Mouse (Mus musculus) limb, embryonic 14.5 days (tissue): ENCODE measurements around the gene Cep152. TPM values are rescaled to one million over a fixed set of nuclear protein-coding genes. Genes with fewer than 3 reads are reported as not detected.

Experiments used
- ATAC-seq: fragments of 200-750 bp; cut with Nextera tagmentation; 2 replicates; pipeline ENCODE4 v1.8.0; 2017; ENCODE audit warnings: low read depth, moderate number of reproducible peaks, moderate TSS enrichment; ENCODE audit not compliant: low FRiP score
- DNase-seq: peaks from one replicate; pipeline ENCODE4 v3.0.0-alpha.2; 2015; ENCODE audit warnings: low spot score
- H3K27ac ChIP-seq: fragments of 300-500 bp; sonication (generic); replicated peaks from 2 replicates; pipeline ENCODE4 v1.5.1; 2014; ENCODE audit warnings: low read depth, mild to moderate bottlenecking, low read length, moderate library complexity, mixed read lengths
- H3K27me3 ChIP-seq: fragments of 300-500 bp; sonication (generic); 2 replicates; pipeline ENCODE4 v1.6.1; 2014; ENCODE audit warnings: low read length, mixed read lengths; ENCODE audit not compliant: control insufficient read depth, insufficient read depth
- H3K36me3 ChIP-seq: fragments of 300-500 bp; sonication (generic); 2 replicates; pipeline ENCODE4 v1.6.1; 2014; ENCODE audit warnings: mild to moderate bottlenecking, low read length, moderate library complexity, mixed read lengths; ENCODE audit not compliant: control insufficient read depth, insufficient read depth
- H3K4me1 ChIP-seq: fragments of 300-500 bp; sonication (generic); 2 replicates; pipeline ENCODE4 v1.6.1; 2014; ENCODE audit warnings: antibody characterized with exemption, low read length, mixed read lengths; ENCODE audit not compliant: control insufficient read depth, insufficient read depth
- H3K4me2 ChIP-seq: fragments of 300-500 bp; sonication (generic); replicated peaks from 2 replicates; pipeline ENCODE4 v1.6.1; 2014; ENCODE audit warnings: low read depth, mild to moderate bottlenecking, low read length, moderate library complexity; ENCODE audit not compliant: severe bottlenecking
- H3K4me3 ChIP-seq: fragments of 300-500 bp; sonication (generic); replicated peaks from 2 replicates; pipeline ENCODE4 v1.5.1; 2014; ENCODE audit warnings: low read length
- H3K9ac ChIP-seq: fragments of 300-500 bp; sonication (generic); 2 replicates; pipeline ENCODE4 v1.6.1; 2014; ENCODE audit warnings: mild to moderate bottlenecking, low read depth, low read length, moderate library complexity; ENCODE audit not compliant: severe bottlenecking
- H3K9me3 ChIP-seq: fragments of 300-500 bp; sonication (generic); 2 replicates; pipeline ENCODE4 v1.6.1; 2016; ENCODE audit warnings: low read length; ENCODE audit not compliant: control insufficient read depth
- POLR2A ChIP-seq: fragments of 200-500 bp; IDR thresholded peaks from 2 replicates; pipeline ENCODE4 v1.8.0; 2012; ENCODE audit warnings: inconsistent platforms, mild to moderate bottlenecking, moderate library complexity, borderline replicate concordance; ENCODE audit not compliant: insufficient read depth, insufficient read length; ENCODE audit errors: extremely low read depth
- WGBS: fragments of 180-500 bp; shearing (Covaris S2); extraction: QIAGEN DNeasy Blood & Tissue Kit; methylation state at CpG from one replicate; pipeline ENCODE4 v1.1.7; 2014; 5-methylcytosine and 5-hydroxymethylcytosine counted together
- polyA plus RNA-seq, 2 experiments: library from polyadenylated mRNA; depleted of rRNA in 1 of 2; stranded (reverse) in 1 of 2; unstranded in 1 of 2; fragments of >200 nt; fragmentation: Nextera tagmentation in 1 of 2; extraction: Ambion mirVana in 1 of 2; gene quantifications; 2 replicates each; pipeline versions ENCODE4 v1.2.1 to v1.2.3; 2012 to 2014

Cep152 gene
- polyA plus RNA-seq (2012; rRNA removed) (5.3 and 6.9 TPM in 2 replicates), polyA plus RNA-seq (2014; fragmentation: Nextera tagmentation; extraction: Ambion mirVana) (5.3 and 6.2 TPM in 2 replicates)

- Histone ChIP-seq H3K4me3 (peak within 1 kb of the TSS; percentile 83), H3K4me2 (peak within 1 kb of the TSS; percentile 64), H3K27me3 (no peaks in the 10 kb centered on the region), H3K27ac (no peak within 1 kb of the TSS), H3K36me3 (peaks cover 6% of the 10 kb centered on the region), H3K9me3 (no peaks in the 10 kb centered on the region), H3K4me1 (peaks cover 14% of the 10 kb centered on the region), H3K9ac (peak within 1 kb of the TSS; percentile 70)
- WGBS, result under 1% methylated on average over 41 of the region's 50 CpGs
- ATAC-seq, result peak; percentile 98
- no peak for TF ChIP-seq POLR2A
- DNase-seq, result peak; percentile 97
Observed at GRCm38 (mm10) chr2:125624837-125625351, at the start of gene Cep152. TSS of gene Cep152 (minus strand) at chr2:125625113.

- under 1% methylated on average over 47 of the region's 79 CpGs for WGBS
- peak; percentile 64; the same call in 1 of the 2 replicates for TF ChIP-seq POLR2A
- ATAC-seq, result peak; percentile 95
- Histone ChIP-seq H3K4me3 (peak within 1 kb of the TSS; percentile 88), H3K9ac (peak within 1 kb of the TSS; percentile 91), H3K36me3 (no peaks in the 10 kb centered on the region; the same call in 1 of the 2 replicates), H3K27ac (peak within 1 kb of the TSS; percentile 96), H3K9me3 (no peaks in the 10 kb centered on the region), H3K4me1 (0 out of 2 replicates have a peak, but pooled peaks cover 6% of the 10 kb centered on the region), H3K27me3 (no peaks in the 10 kb centered on the region), H3K4me2 (peak within 1 kb of the TSS; percentile 67)
- DNase-seq, result peak; percentile 81
Observed at GRCm38 (mm10) chr2:125672957-125673631, 48.2 kb upstream of the Cep152 start, which contains the start of gene Eid1. TSS of gene Eid1 (plus strand) at chr2:125673095.

DNA sequence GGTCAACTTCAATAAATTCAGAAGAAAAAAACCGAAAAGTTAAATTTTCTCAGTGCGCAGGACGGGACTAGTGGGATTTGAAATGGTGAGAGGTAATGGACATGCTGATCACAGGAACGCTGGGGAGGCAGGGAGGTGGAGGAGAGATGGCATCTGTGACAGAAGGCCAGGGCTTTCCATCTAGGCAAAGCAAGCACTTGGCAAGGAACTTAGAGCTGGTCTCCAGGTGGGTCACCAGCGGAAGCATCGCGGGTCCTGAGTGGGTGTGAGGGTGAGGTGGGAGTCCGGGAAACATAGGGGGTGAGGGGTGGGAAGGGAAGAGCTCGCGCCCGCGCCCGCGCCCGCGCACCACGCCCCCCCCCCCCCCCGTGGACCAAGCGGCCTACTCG, 47.6 kb upstream of the Cep152 start:
- ATAC-seq (no peak), DNase-seq (no peak)
- 28% methylated on average over 8 of the region's 20 CpGs for WGBS
- Histone ChIP-seq H3K9me3 (no peaks in the 10 kb centered on the region), H3K27ac (peak overlapping the region; percentile 96), H3K4me3 (peak overlapping the region; percentile 88), H3K36me3 (no peaks in the 10 kb centered on the region; the same call in 1 of the 2 replicates), H3K9ac (peak overlapping the region; percentile 91), H3K4me1 (0 out of 2 replicates have a peak, but pooled peaks cover 6% of the 10 kb centered on the region), H3K4me2 (peak overlapping the region; percentile 67), H3K27me3 (no peaks in the 10 kb centered on the region)
- no peak for TF ChIP-seq POLR2A

DNA sequence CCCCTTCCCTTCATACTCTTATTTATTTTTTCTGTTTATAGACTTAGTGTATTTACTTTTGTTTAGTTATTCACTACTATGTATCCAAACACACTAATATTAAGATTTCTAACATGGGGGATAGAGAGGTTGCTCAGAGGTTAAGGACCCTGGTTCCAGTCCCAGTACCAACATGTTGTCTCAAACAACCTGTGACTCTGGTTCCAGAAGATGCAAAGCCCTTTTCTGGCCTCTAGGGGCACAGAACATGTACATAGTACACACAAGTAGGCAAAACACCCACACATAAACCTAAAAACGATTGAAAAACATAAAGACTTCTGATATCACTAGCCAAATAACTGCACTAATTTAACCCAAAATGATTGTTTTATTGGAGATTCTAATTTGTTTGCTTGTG, 45.9 kb upstream of the Cep152 start:
- ATAC-seq (no peak), DNase-seq (no peak)
- H3K4me1 ChIP-seq, result 0 out of 2 replicates have a peak, but pooled peaks cover 6% of the 10 kb centered on the region
- no peak overlapping the region for H3K9ac ChIP-seq
- no peak for TF ChIP-seq POLR2A
- H3K27ac ChIP-seq, result no peak overlapping the region
- WGBS, result 48% methylated on average over 1 of the region's 1 CpGs
- no peaks in the 10 kb centered on the region for H3K27me3 ChIP-seq
- no peak overlapping the region for H3K4me2 ChIP-seq
- H3K4me3 ChIP-seq, result no peak overlapping the region
- H3K9me3 ChIP-seq, result no peaks in the 10 kb centered on the region
- no peaks in the 10 kb centered on the region; the same call in 1 of the 2 replicates for H3K36me3 ChIP-seq

GRCm38 (mm10) chr2:125667721-125668120, 42.8 kb upstream of the Cep152 start:
- TF ChIP-seq POLR2A, result no peak
- no peak for DNase-seq
- no peak overlapping the region for H3K9ac ChIP-seq
- no peaks in the 10 kb centered on the region for H3K36me3 ChIP-seq
- no peak for ATAC-seq
- H3K27ac ChIP-seq, result no peak overlapping the region
- H3K4me3 ChIP-seq, result no peak overlapping the region
- H3K27me3 ChIP-seq, result no peaks in the 10 kb centered on the region
- H3K4me1 ChIP-seq, result no peaks in the 10 kb centered on the region
- WGBS, result 73% methylated on average over 7 of the region's 7 CpGs
- H3K9me3 ChIP-seq, result no peaks in the 10 kb centered on the region
- no peak overlapping the region for H3K4me2 ChIP-seq
